Mouse (Mus musculus) B cell, adult 62 days (primary cell): ENCODE data around the gene Gm21834. TPM values are rescaled to one million over a fixed set of nuclear protein-coding genes. Genes with fewer than 3 reads are reported as not detected.

ENCODE experiments used
- total RNA-seq: library from RNA; stranded (reverse); gene quantifications from 4 replicates; pipeline ENCODE4 v1.2.4, GENCODE M21; 2023

Gene Gm21834
- total RNA-seq = not detected in 4 replicates

GRCm38 (mm10) chr17:57742119-57742518 is at the start of gene Gm21834:
Gene Gm21834 (minus strand): TSS chr17:57742219.

GRCm38 (mm10) chr17:57768622-57769610 is 26.9 kb upstream of the Gm21834 start, which contains the start of gene Cntnap5c:
Gene Cntnap5c (plus strand): TSS chr17:57769570.

Other genes starting within 250 kb of the Gm21834 start
- not detected in 4 replicates for gene Vmn2r120, start 196.7 kb downstream of the Gm21834 start, total RNA-seq
- not detected in 4 replicates for gene Cntnap5c, start 27.4 kb upstream of the Gm21834 start, total RNA-seq